Mouse (Mus musculus) thymus, postnatal 4 days (tissue): ENCODE results near the gene Sema4c.

Experiments used
- DNase-seq: peaks from one replicate; pipeline ENCODE4 v3.0.0; 2021

Sema4c gene

GRCm38 (mm10) chr1:36533546-36533945, 24.6 kb downstream of the Sema4c start:
- no peak for DNase-seq

GRCm38 (mm10) chr1:36531461-36531860, 26.7 kb downstream of the Sema4c start:
- no peak for DNase-seq

GRCm38 (mm10) chr1:36530962-36531361, 27.2 kb downstream of the Sema4c start:
- DNase-seq = no peak

GRCm38 (mm10) chr1:36530485-36530884, 27.7 kb downstream of the Sema4c start:
- DNase-seq = no peak

DNA sequence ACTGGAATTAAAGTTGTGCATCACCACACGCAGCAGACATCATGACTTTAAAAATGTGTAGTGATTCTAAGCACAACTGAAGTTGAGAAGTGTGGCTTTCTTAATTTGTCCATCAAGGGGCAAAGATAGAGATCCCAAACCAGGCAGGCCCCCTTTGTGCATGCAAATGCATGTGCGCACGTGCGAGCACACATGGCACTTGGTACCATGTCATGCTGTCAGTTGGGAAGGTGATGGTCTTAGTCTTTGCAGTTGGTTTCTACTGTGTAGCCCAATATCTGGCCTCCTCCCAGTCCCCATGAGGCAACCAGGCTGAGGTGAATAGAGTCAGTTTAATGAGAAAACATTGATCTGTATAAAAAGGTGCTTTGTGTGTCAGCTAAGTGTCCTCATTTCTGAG, 28.3 kb downstream of the Sema4c start:
- no peak for DNase-seq

DNA sequence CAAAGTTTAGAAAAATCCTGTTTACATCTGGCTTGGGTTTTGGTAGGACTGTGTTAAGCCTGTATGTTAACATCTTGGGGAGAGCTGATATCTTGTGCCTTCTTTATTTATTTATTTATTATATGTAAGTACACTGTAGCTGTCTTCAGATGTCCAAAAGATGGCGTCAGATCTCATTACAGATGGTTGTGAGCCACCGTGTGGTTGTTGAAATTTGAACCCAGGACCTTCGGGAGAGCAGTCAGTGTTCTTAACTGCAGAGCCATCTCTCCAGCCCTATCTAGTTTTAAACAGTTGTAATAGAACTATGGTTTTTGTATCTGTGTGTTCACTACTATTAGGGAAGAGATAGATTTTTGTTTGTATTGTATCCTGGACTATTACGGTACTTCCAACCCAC, 28.9 kb downstream of the Sema4c start:
- no peak for DNase-seq

GRCm38 (mm10) chr1:36528351-36528750, 29.8 kb downstream of the Sema4c start:
- no peak for DNase-seq

DNA sequence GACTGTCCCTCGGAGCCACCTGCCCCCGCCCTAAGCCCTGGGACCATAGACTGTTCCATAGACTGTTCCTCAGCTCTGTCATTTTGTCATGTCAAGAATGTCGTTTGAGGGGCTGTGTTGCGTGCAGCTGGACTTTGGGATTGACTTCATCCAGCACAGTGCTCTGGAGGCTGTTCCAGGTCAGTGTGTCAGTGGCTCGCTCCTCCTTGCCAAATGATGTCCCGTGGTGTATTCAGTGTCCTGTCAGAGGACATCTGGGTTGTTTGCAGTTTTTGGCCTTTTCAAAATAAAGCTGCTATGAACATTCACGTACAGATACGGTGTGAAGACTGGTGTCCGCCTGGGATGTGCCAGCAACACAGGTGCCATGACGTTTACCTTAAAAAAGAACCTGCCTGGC, 31.2 kb downstream of the Sema4c start:
- DNase-seq = no peak

DNA sequence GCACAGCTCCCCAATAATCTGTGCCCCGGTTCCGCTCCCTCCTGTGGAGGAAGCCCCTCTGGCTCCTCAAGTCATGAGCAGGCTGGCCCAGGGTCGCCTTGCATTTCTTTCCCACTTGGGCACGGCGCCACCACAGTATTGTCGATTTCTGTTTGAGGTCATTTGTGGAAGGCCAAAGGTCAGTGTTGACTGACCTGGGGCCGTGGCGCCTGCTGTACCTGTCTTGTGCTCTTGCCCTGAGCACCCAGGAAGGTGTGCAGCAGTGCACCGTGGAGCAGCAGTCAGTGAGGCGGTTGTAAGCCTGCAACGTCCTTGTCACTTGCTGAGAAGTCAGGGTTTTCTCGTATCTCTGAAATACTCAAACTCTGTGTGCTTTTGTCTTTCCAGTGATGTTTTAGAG, 32.4 kb downstream of the Sema4c start:
- no peak for DNase-seq

- DNase-seq = no peak
Measured at GRCm38 (mm10) chr1:36524058-36524457, 34.1 kb downstream of the Sema4c start.

DNA sequence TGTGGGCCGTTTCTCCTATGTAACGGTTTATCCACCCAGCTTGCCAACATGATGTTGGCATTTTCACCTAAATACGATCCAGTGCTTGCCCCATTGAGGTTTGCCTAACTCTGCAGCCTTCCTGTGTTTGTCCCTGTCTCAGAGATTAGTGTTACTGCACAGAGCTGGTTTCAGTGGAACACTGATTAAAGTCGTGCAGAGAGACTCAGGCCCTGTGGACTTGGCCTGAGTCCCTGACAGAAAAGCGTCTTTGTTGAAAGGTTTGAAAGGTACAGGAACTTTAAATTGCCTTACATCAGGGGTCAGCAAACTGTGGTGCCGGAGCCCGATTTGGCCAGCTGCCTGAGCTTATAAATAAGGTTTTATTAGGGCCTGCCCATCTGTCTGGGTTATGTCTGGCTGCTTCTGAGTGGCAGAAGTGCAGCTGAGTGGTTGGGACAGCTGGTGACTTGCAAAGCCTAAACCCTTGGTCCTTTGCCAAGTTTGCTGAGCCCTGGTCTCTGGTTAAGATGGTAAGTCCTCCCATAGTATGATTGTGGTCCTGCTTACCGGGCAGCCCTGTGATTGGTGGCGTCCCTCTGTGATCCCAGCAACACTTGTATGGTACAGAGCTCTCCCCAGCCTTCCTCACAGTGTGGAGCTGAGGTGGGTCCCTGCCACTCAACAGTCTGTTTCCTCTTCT, 34.7 kb downstream of the Sema4c start:
- no peak for DNase-seq

DNA sequence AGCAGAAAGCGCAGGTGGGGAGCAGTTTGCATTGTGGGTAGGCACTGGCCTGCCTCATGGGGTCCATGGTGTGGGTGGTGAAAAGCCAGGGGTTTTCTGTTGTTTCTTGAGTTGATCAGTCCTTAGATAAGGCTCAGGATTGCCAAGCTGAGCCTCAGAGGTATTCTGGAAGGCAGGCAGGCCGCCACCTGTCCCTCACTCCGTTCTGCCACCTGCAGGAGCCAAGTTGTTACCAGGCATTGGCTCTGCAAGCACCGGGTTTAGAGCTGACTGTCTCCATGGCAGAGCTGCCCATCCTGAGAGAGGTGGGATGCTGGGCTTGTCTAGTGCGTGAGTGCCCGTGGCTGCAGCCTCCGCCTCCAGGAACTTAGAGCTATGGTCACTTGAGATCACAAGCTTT, 35.9 kb downstream of the Sema4c start:
- no peak for DNase-seq

GRCm38 (mm10) chr1:36519626-36520025, 38.5 kb downstream of the Sema4c start:
- DNase-seq = no peak

GRCm38 (mm10) chr1:36518259-36518658, 39.9 kb downstream of the Sema4c start:
- no peak for DNase-seq

DNA sequence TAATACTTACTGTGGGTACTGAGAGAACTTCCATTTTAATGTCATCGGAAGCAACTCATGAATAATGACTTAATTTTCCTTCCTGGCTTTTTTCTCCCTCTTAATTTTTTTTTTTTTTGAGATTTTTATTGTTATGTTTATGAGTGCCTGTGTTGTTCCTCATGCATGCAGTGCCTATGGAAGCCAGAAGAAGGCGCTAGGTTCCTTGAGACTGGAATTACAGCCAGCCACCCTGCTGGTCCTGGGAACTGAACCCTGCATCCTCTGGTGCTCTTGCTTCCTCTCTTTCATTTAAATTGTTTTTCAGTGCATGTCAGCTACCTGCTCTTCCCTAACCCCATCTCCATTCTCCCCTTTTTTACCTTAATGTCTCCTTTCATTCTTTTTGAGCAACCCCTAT, 44.4 kb downstream of the Sema4c start:
- peak; percentile 37 for DNase-seq

DNA sequence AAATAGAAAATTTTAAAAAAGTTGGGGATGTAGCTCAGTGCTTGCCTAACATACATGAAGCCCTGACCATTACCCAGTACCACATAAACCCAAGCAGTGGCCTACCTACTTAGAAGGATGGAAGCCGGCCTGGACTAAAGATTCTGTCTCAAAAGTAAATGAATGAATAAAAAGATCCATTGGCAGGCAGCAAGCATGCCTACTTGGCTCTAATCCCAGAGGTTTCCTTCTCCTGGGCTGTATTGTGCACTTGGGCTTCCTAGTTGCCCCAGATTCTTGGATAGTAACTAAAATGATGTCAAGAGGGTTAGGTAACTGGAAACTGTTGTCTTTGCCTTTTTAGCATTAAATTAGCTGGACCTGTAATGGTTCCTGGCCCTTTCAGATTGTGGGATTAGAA, 44.8 kb downstream of the Sema4c start:
- DNase-seq = no peak

GRCm38 (mm10) chr1:36512966-36513280, 45.2 kb downstream of the Sema4c start:
- no peak for DNase-seq

DNA sequence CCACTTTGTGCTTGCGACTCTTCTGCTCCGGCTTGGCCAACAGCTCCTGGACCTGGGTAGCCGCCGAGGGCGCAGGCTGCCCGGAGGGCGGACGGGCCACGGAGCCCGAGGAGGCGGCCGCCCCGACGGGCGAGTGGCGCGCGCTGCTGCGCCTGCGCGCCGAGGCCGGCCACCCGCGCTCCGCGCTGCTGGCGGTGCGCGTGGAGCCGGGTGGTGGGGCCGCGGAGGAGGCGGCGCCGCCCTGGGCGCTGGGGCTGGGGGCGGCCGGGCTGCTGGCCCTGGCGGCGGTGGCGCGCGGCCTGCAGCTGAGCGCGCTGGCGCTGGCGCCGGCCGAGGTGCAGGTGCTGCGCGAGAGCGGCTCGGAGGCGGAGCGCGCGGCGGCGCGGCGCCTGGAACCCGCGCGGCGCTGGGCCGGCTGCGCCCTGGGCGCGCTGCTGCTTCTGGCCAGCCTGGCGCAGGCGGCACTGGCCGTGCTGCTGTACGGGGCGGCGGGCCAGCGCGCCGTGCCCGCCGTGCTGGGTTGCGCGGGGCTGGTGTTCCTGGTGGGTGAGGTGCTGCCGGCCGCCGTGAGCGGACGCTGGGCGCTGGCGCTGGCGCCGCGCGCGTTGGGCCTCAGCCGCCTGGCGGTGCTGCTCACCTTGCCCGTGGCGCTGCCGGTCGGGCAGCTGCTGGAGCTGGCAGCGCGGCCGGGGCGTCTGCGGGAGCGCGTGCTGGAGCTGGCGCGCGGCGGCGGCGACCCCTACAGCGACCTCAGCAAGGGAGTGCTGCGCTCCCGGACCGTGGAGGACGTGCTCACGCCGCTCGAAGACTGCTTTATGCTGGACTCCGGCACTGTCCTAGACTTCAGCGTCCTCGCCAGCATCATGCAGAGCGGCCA, 45.8 kb downstream of the Sema4c start:
- DNase-seq = peak; percentile 78

DNA sequence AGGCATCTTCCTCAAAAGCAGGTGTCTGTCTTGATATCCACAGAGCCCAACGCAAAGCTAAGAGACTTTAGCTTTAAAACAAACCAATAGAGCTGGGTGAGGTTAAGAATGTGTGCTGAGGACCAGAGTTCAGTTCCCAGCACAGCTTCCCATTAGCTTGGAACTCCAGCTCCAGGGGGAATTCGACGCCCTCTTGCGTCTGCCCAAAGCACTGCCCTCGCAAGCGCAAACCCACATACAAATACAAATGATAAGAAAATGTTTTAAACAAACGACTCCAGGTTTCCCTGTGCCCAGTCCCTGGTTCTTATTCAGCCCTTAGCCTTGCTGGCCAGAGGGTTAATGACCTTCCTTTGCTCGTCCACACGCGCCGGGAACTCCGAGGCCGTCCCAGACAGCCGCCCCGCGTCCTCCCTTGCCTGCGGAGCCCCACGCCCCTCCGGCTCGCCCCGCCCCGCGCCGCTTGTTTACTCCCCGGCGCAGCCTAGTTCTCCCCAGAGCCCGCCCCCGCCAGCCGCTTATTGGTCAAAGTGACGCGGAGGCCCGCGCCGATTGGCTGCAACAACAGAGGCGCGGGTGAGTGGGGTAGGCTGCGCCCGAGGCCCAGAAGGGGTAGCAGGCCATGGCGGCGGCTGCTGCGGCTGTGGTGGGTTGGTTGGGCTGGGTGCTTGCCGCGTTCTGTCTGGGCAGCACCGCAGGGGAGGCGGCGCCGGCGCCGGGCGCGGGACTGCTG, 46.7 kb downstream of the Sema4c start, which contains the start of gene Cnnm3:
Gene Cnnm3 (plus strand): TSS at position 579 of the 733 bp plus-strand sequence.
- peak; percentile 100 for DNase-seq

- DNase-seq = no peak
Measured at GRCm38 (mm10) chr1:36508238-36508637, 49.9 kb downstream of the Sema4c start.

GRCm38 (mm10) chr1:36501261-36501660, 56.9 kb downstream of the Sema4c start:
- peak; percentile 91 for DNase-seq
